Mouse (Mus musculus) MEL (cell line): Measurements from ENCODE around the gene Proser2.

ENCODE experiments used
- CTCF ChIP-seq, 3 experiments: IDR thresholded peaks in 2 of 3; conservative IDR thresholded peaks in 1 of 3; 2 replicates each; pipeline ENCODE4 v1.5.1; 2011 to 2012; ENCODE audit warnings: low read length in 3 of 3, low read depth in 2 of 3, mild to moderate bottlenecking in 2 of 3, improper control_type of control experiment in 1 of 3, inconsistent platforms in 1 of 3, mixed read lengths in 1 of 3, moderate library complexity in 1 of 3; ENCODE audit not compliant: control insufficient read depth in 1 of 3, insufficient read depth in 1 of 3, poor library complexity in 1 of 3, severe bottlenecking in 1 of 3
- E2F4 ChIP-seq: IDR thresholded peaks from 2 replicates; pipeline ENCODE4 v1.6.1; 2011; ENCODE audit warnings: low read depth, low read length, improper control_type of control experiment, borderline replicate concordance
- EP300 ChIP-seq, 2 experiments: IDR thresholded peaks; 2 replicates each; pipeline ENCODE4 v1.6.1; 2011; ENCODE audit warnings: improper control_type of control experiment in 2 of 2, low read length in 2 of 2, low read depth in 1 of 2, mild to moderate bottlenecking in 1 of 2
- GATA1 ChIP-seq: IDR thresholded peaks from 2 replicates; pipeline ENCODE4 v1.6.1; 2011; ENCODE audit warnings: low read depth, low read length, improper control_type of control experiment
- JUND ChIP-seq: IDR thresholded peaks from 2 replicates; pipeline ENCODE4 v1.6.1; 2011; ENCODE audit warnings: low read depth, mild to moderate bottlenecking, improper control_type of control experiment, low read length
- MAX ChIP-seq: IDR thresholded peaks from 2 replicates; pipeline ENCODE4 v1.6.1; 2011; ENCODE audit warnings: low read length, improper control_type of control experiment
- MYB ChIP-seq: IDR thresholded peaks from 2 replicates; pipeline ENCODE4 v1.6.1; 2011; ENCODE audit warnings: mild to moderate bottlenecking, low read depth, low read length, improper control_type of control experiment
- POLR2A ChIP-seq, 2 experiments: IDR thresholded peaks; 2 replicates each; pipeline ENCODE4 v1.6.1; 2011 to 2012; ENCODE audit warnings: low read length in 2 of 2, mild to moderate bottlenecking in 2 of 2, control low read depth in 1 of 2, improper control_type of control experiment in 1 of 2, low read depth in 1 of 2, moderate library complexity in 1 of 2; ENCODE audit not compliant: control insufficient read depth in 1 of 2, insufficient read depth in 1 of 2, poor library complexity in 1 of 2
- POLR2AphosphoS2 ChIP-seq: IDR thresholded peaks from 2 replicates; pipeline ENCODE4 v1.6.1; 2011; ENCODE audit warnings: low read length, improper control_type of control experiment
- RAD21 ChIP-seq: IDR thresholded peaks from 2 replicates; pipeline ENCODE4 v1.6.1; 2011; ENCODE audit warnings: mild to moderate bottlenecking, low read depth, low read length, improper control_type of control experiment
- UBTF ChIP-seq: IDR thresholded peaks from 2 replicates; pipeline ENCODE4 v1.6.1; 2012; ENCODE audit warnings: low read depth, mild to moderate bottlenecking, inconsistent platforms, low read length, improper control_type of control experiment, moderate library complexity, borderline replicate concordance; ENCODE audit not compliant: insufficient read depth
- ZC3H11A ChIP-seq: IDR thresholded peaks from 2 replicates; pipeline ENCODE4 v1.6.1; 2012; ENCODE audit warnings: low read depth, mild to moderate bottlenecking, inconsistent platforms, low read length, improper control_type of control experiment

- TF ChIP-seq CTCF (IDR thresholded peaks at IDR 0.05 in 2 of 3, conservative IDR thresholded peaks at IDR 0.05 in 1 of 3; ENCODE audit: control insufficient read depth in 1 of 3, insufficient read depth in 1 of 3, low read depth in 2 of 3, low read length in 3 of 3, poor library complexity in 1 of 3, severe bottlenecking in 1 of 3) (no peak), EP300 (IDR thresholded peaks at IDR 0.05; ENCODE audit: low read depth in 1 of 2, low read length in 2 of 2) (no peak), UBTF (no peak), MAX (no peak), POLR2AphosphoS2 (no peak), POLR2A (IDR thresholded peaks at IDR 0.05; ENCODE audit: control insufficient read depth in 1 of 2, insufficient read depth in 1 of 2, low read depth in 1 of 2, low read length in 2 of 2, poor library complexity in 1 of 2) (no peak), GATA1 (no peak), JUND (no peak), RAD21 (no peak), E2F4 (no peak), ZC3H11A (no peak), MYB (no peak)
Observed at GRCm38 (mm10) chr2:6074891-6075529, 55.0 kb downstream of the Proser2 start.
